Mouse (Mus musculus) myocyte (in vitro differentiated cells): ENCODE data around the gene Prkn.

Source experiments
- E2F4 ChIP-seq: IDR thresholded peaks from one replicate; pipeline ENCODE4 v1.6.1; 2011; ENCODE audit warnings: mild to moderate bottlenecking, control low read depth, moderate library complexity; ENCODE audit not compliant: insufficient read depth
- POLR2A ChIP-seq: IDR thresholded peaks from one replicate; pipeline ENCODE4 v1.6.1; 2011; ENCODE audit warnings: low read depth, mild to moderate bottlenecking, control low read depth, moderate library complexity; ENCODE audit not compliant: insufficient read length
- USF1 ChIP-seq: IDR thresholded peaks from one replicate; pipeline ENCODE4 v1.6.1; 2011; ENCODE audit warnings: low read depth, mild to moderate bottlenecking, control low read depth, moderate library complexity

GRCm38 (mm10) chr17:11249216-11249615 is 409.0 kb downstream of the Prkn start:
- TF ChIP-seq E2F4 (no peak), USF1 (no peak), POLR2A (no peak)
